Mouse (Mus musculus): ENCODE measurements around the gene Susd4.

The Susd4 gene

GRCm38 (mm10) chr1:182926465-182926864, 162.8 kb downstream of the Susd4 start:
- no peak for DNase-seq

- no peak for DNase-seq
These were observed 164.5 kb downstream of the Susd4 start for GRCm38 (mm10) chr1:182927878-182928851.

GRCm38 (mm10) chr1:182935469-182935868, 171.8 kb downstream of the Susd4 start:
- no peak for DNase-seq

GRCm38 (mm10) chr1:182937486-182938120, 173.9 kb downstream of the Susd4 start:
- no peak for DNase-seq

- DNase-seq = no peak
These were observed 178.3 kb downstream of the Susd4 start for GRCm38 (mm10) chr1:182941921-182942320.

GRCm38 (mm10) chr1:182943911-182944310, 180.3 kb downstream of the Susd4 start:
- no peak for DNase-seq

GRCm38 (mm10) chr1:182944638-182945037, 181.0 kb downstream of the Susd4 start:
- DNase-seq = no peak

- no peak for DNase-seq
These were observed 181.9 kb downstream of the Susd4 start for GRCm38 (mm10) chr1:182945561-182945960.
